Mouse (Mus musculus): ENCODE measurements around the gene Enkd1. TPM values are rescaled to one million over a fixed set of nuclear protein-coding genes. Genes with fewer than 3 reads are reported as not detected.

The Enkd1 gene
- polyA plus RNA-seq, 2 experiments: 19.8 to 43.3 TPM

- Histone ChIP-seq H3K36me3 (ENCODE audit: control insufficient read depth, insufficient read depth, low read length) (0 out of 2 replicates have a peak, but pooled peaks cover 5% of the 10 kb centered on the region), H3K4me2 (replicated peaks; ENCODE audit: low read depth, low read length, severe bottlenecking) (no peak overlapping the region), H3K9ac (ENCODE audit: low read depth, low read length, severe bottlenecking) (no peak overlapping the region), H3K4me1 (ENCODE audit: control insufficient read depth, insufficient read depth, low read length) (peaks cover 9% of the 10 kb centered on the region; the same call in 1 of the 2 replicates), H3K27me3 (ENCODE audit: control insufficient read depth, insufficient read depth, low read length) (no peaks in the 10 kb centered on the region), H3K9me3 (ENCODE audit: control insufficient read depth, low read length) (no peaks in the 10 kb centered on the region), H3K4me3 (replicated peaks; ENCODE audit: low read length) (no peak overlapping the region), H3K27ac (replicated peaks; ENCODE audit: low read depth, low read length) (no peak overlapping the region)
- no peak for ATAC-seq (ENCODE audit: low FRiP score, low read depth)
- WGBS: 66% methylated on average over 5 of the region's 14 CpGs
- no peak for TF ChIP-seq POLR2A (IDR thresholded peaks at IDR 0.05; ENCODE audit: borderline replicate concordance, extremely low read depth, insufficient read depth, insufficient read length)
- no peak for DNase-seq (ENCODE audit: low spot score)
These were observed 1.3 kb upstream of the Enkd1 start for GRCm38 (mm10) chr8:105709317-105709716.

GRCm38 (mm10) chr8:105708675-105709074 is 665 bp upstream of the Enkd1 start:
- no peaks in the 10 kb centered on the region for H3K27me3 ChIP-seq (ENCODE audit: control insufficient read depth, insufficient read depth, low read length)
- H3K9me3 ChIP-seq (ENCODE audit: control insufficient read depth, low read length): no peaks in the 10 kb centered on the region
- DNase-seq (ENCODE audit: low spot score) (no peak), ATAC-seq (ENCODE audit: low FRiP score, low read depth) (no peak)
- H3K4me2 ChIP-seq (replicated peaks; ENCODE audit: low read depth, low read length, severe bottlenecking): no peak overlapping the region
- no peak for TF ChIP-seq POLR2A (IDR thresholded peaks at IDR 0.05; ENCODE audit: borderline replicate concordance, extremely low read depth, insufficient read depth, insufficient read length)
- H3K27ac ChIP-seq (replicated peaks; ENCODE audit: low read depth, low read length): no peak overlapping the region
- no peak overlapping the region for H3K9ac ChIP-seq (ENCODE audit: low read depth, low read length, severe bottlenecking)
- peaks cover 9% of the 10 kb centered on the region for H3K36me3 ChIP-seq (ENCODE audit: control insufficient read depth, insufficient read depth, low read length)
- H3K4me1 ChIP-seq (ENCODE audit: control insufficient read depth, insufficient read depth, low read length): peaks cover 9% of the 10 kb centered on the region; the same call in 1 of the 2 replicates
- WGBS: 96% methylated on average over 8 of the region's 8 CpGs
- no peak overlapping the region for H3K4me3 ChIP-seq (replicated peaks; ENCODE audit: low read length)

GRCm38 (mm10) chr8:105706426-105706825 is 1.6 kb downstream of the Enkd1 start:
- Histone ChIP-seq H3K27me3 (ENCODE audit: control insufficient read depth, insufficient read depth, low read length) (no peaks in the 10 kb centered on the region), H3K36me3 (ENCODE audit: control insufficient read depth, insufficient read depth, low read length) (peaks cover 16% of the 10 kb centered on the region), H3K4me3 (replicated peaks; ENCODE audit: low read length) (no peak overlapping the region), H3K9ac (ENCODE audit: low read depth, low read length, severe bottlenecking) (no peak overlapping the region), H3K4me1 (ENCODE audit: control insufficient read depth, insufficient read depth, low read length) (peaks cover 15% of the 10 kb centered on the region; the same call in 1 of the 2 replicates), H3K4me2 (replicated peaks; ENCODE audit: low read depth, low read length, severe bottlenecking) (peak overlapping the region; percentile 61; the same call in 1 of the 2 replicates), H3K9me3 (ENCODE audit: control insufficient read depth, low read length) (no peaks in the 10 kb centered on the region), H3K27ac (replicated peaks; ENCODE audit: low read depth, low read length) (no peak overlapping the region)
- no peak for TF ChIP-seq POLR2A (IDR thresholded peaks at IDR 0.05; ENCODE audit: borderline replicate concordance, extremely low read depth, insufficient read depth, insufficient read length)
- ATAC-seq (ENCODE audit: low FRiP score, low read depth) (no peak), DNase-seq (ENCODE audit: low spot score) (no peak)
- WGBS: 80% methylated on average over 12 of the region's 12 CpGs

GRCm38 (mm10) chr8:105704955-105705354 is 3.1 kb downstream of the Enkd1 start:
- no peak overlapping the region for H3K9ac ChIP-seq (ENCODE audit: low read depth, low read length, severe bottlenecking)
- TF ChIP-seq POLR2A (IDR thresholded peaks at IDR 0.05; ENCODE audit: borderline replicate concordance, extremely low read depth, insufficient read depth, insufficient read length): no peak
- H3K36me3 ChIP-seq (ENCODE audit: control insufficient read depth, insufficient read depth, low read length): peaks cover 16% of the 10 kb centered on the region
- no peak overlapping the region for H3K4me2 ChIP-seq (replicated peaks; ENCODE audit: low read depth, low read length, severe bottlenecking)
- H3K9me3 ChIP-seq (ENCODE audit: control insufficient read depth, low read length): no peaks in the 10 kb centered on the region
- H3K4me1 ChIP-seq (ENCODE audit: control insufficient read depth, insufficient read depth, low read length): peaks cover 15% of the 10 kb centered on the region; the same call in 1 of the 2 replicates
- H3K4me3 ChIP-seq (replicated peaks; ENCODE audit: low read length): no peak overlapping the region
- no peak overlapping the region for H3K27ac ChIP-seq (replicated peaks; ENCODE audit: low read depth, low read length)
- 87% methylated on average over 6 of the region's 6 CpGs for WGBS
- no peaks in the 10 kb centered on the region for H3K27me3 ChIP-seq (ENCODE audit: control insufficient read depth, insufficient read depth, low read length)
- DNase-seq (ENCODE audit: low spot score): no peak
- no peak for ATAC-seq (ENCODE audit: low FRiP score, low read depth)

GRCm38 (mm10) chr8:105704146-105704812 is 3.7 kb downstream of the Enkd1 start:
- no peak for ATAC-seq (ENCODE audit: low FRiP score, low read depth)

More at GRCm38 (mm10) chr8:105704146-105704812, 3.7 kb downstream of the Enkd1 start:
- Histone ChIP-seq H3K4me1 (ENCODE audit: control insufficient read depth, insufficient read depth, low read length) (peaks cover 15% of the 10 kb centered on the region; the same call in 1 of the 2 replicates), H3K9ac (ENCODE audit: low read depth, low read length, severe bottlenecking) (no peak overlapping the region), H3K36me3 (ENCODE audit: control insufficient read depth, insufficient read depth, low read length) (peaks cover 16% of the 10 kb centered on the region), H3K27ac (replicated peaks; ENCODE audit: low read depth, low read length) (no peak overlapping the region), H3K27me3 (ENCODE audit: control insufficient read depth, insufficient read depth, low read length) (no peaks in the 10 kb centered on the region), H3K4me3 (replicated peaks; ENCODE audit: low read length) (no peak overlapping the region), H3K9me3 (ENCODE audit: control insufficient read depth, low read length) (no peaks in the 10 kb centered on the region), H3K4me2 (replicated peaks; ENCODE audit: low read depth, low read length, severe bottlenecking) (no peak overlapping the region)
- DNase-seq (ENCODE audit: low spot score): no peak
- TF ChIP-seq POLR2A (IDR thresholded peaks at IDR 0.05; ENCODE audit: borderline replicate concordance, extremely low read depth, insufficient read depth, insufficient read length): no peak
- WGBS: 91% methylated on average over 33 of the region's 34 CpGs

Data from limb, embryonic 14.5 days (tissue).